Mouse (Mus musculus): ENCODE results near the gene Cd22. TPM values are rescaled to one million over a fixed set of nuclear protein-coding genes. Genes with fewer than 3 reads are reported as not detected.
"Not testable (repeated sequence)": the region's sequence is repeated elsewhere in the genome, so short reads cannot be mapped to it uniquely, and the experiment has no call there.

Gene Cd22
- polyA plus RNA-seq, 1 experiment from 2014 or later: 0.35 TPM

- no peak overlapping the region for H3K9ac ChIP-seq
- H3K27me3 ChIP-seq: no peaks in the 10 kb centered on the region
- no peak overlapping the region for H3K27ac ChIP-seq (replicated peaks)
- no peak for ATAC-seq (ENCODE audit: low FRiP score, low read depth)
- H3K9me3 ChIP-seq: no peaks in the 10 kb centered on the region
- H3K4me1 ChIP-seq (replicated peaks): no peaks in the 10 kb centered on the region
- H3K4me2 ChIP-seq: no peak overlapping the region
- no peaks in the 10 kb centered on the region for H3K36me3 ChIP-seq
- H3K4me3 ChIP-seq: no peak overlapping the region
Measured at GRCm38 (mm10) chr7:30837277-30837676, 42.9 kb downstream of the Cd22 start.

- not testable (repeated sequence) for ATAC-seq (ENCODE audit: low FRiP score, low read depth); H3K4me1 ChIP-seq (replicated peaks); H3K4me2 ChIP-seq; H3K36me3 ChIP-seq; H3K9me3 ChIP-seq; H3K9ac ChIP-seq; H3K4me3 ChIP-seq; H3K27me3 ChIP-seq; H3K27ac ChIP-seq (replicated peaks)
- 58% methylated on average over 7 of the region's 11 CpGs for WGBS
Measured at GRCm38 (mm10) chr7:30832684-30833083, 47.5 kb downstream of the Cd22 start.

DNA sequence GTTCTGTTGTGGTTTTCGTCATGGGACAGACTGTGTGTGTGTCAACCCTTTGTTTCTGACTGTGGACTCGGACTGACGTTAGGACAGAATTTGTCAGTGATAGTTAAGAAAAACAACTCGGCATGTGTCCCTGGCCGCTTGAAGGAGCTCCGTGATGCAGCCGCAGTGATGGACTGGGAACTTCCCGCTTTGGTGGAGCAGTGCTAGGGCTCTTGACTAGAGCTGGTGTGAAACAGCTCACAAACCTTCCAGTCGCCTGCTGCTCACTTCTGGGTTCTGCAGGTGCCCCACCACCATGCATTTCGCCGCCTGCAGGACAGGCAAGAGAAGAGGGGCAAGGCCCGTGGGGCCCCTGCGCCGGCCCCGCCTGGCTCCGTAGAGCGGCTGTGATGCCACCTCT is 47.9 kb downstream of the Cd22 start:
- no peak for ATAC-seq (ENCODE audit: low FRiP score, low read depth)
- no peaks in the 10 kb centered on the region for H3K4me1 ChIP-seq (replicated peaks)
- WGBS: 83% methylated on average over 16 of the region's 17 CpGs
- H3K4me2 ChIP-seq: no peak overlapping the region
- no peaks in the 10 kb centered on the region for H3K27me3 ChIP-seq
- no peak overlapping the region for H3K4me3 ChIP-seq
- H3K9me3 ChIP-seq: no peaks in the 10 kb centered on the region
- no peak overlapping the region for H3K9ac ChIP-seq
- no peak overlapping the region for H3K27ac ChIP-seq (replicated peaks)
- no peaks in the 10 kb centered on the region for H3K36me3 ChIP-seq

DNA sequence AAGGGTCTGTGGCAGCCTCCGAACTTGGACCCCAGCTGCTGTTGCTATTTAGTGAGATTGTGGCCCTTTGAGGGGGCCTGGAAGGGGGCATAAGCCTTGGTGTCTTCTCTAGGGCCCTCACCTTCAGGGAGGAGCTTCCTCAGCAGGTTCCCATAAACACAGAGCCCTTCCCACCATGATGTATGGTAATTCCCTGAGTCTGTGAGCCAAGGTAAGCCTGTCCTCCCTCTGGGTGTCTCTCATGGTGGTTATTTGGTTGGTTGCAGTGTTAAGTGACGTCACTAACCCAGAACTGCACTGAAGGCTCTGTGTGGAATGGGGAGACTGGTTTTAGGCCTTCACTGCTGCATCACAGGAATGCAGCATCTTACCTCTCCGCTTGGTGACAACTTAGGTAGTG is 50.7 kb downstream of the Cd22 start:
- Histone ChIP-seq H3K27me3 (no peaks in the 10 kb centered on the region), H3K4me1 (replicated peaks) (no peaks in the 10 kb centered on the region), H3K4me3 (no peak overlapping the region), H3K27ac (replicated peaks) (no peak overlapping the region), H3K9ac (no peak overlapping the region), H3K9me3 (no peaks in the 10 kb centered on the region), H3K4me2 (no peak overlapping the region), H3K36me3 (no peaks in the 10 kb centered on the region)
- ATAC-seq (ENCODE audit: low FRiP score, low read depth): no peak
- 68% methylated on average over 3 of the region's 3 CpGs for WGBS

DNA sequence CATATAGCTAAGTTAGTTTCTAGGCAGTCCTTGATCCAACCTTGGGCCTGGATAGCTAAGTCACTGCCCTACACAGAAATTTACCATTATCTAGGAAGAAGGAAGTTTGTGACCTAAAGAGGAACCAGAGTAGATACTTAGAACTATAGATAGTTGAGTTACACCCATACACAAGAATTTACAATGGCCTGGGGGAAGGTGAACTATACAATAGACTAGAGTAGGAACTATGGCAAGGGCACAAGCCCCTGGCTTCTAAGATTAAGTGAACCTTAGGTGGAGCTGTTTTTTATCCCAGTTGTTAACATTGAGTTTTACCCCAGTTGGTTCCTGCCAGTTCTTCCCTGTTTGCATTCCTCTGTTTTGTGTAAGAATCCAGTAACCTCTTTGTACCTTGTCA is 51.3 kb downstream of the Cd22 start:
- not testable (repeated sequence) for H3K27me3 ChIP-seq; H3K4me1 ChIP-seq (replicated peaks); H3K27ac ChIP-seq (replicated peaks); H3K4me2 ChIP-seq; ATAC-seq (ENCODE audit: low FRiP score, low read depth); H3K9ac ChIP-seq; H3K36me3 ChIP-seq; H3K9me3 ChIP-seq; H3K4me3 ChIP-seq

- H3K9ac ChIP-seq: no peak overlapping the region
- H3K36me3 ChIP-seq: no peaks in the 10 kb centered on the region
- ATAC-seq (ENCODE audit: low FRiP score, low read depth): no peak
- whole genome bisulfite sequencing: 93% methylated on average over 10 of the region's 10 CpGs
- H3K27me3 ChIP-seq: no peaks in the 10 kb centered on the region
- H3K4me1 ChIP-seq (replicated peaks): no peaks in the 10 kb centered on the region
- H3K27ac ChIP-seq (replicated peaks): no peak overlapping the region
- no peak overlapping the region for H3K4me2 ChIP-seq
- H3K9me3 ChIP-seq: no peaks in the 10 kb centered on the region
- no peak overlapping the region for H3K4me3 ChIP-seq
Measured at GRCm38 (mm10) chr7:30826660-30827059, 53.5 kb downstream of the Cd22 start.

- no peak for ATAC-seq (ENCODE audit: low FRiP score, low read depth)
- no peaks in the 10 kb centered on the region for H3K9me3 ChIP-seq
- H3K9ac ChIP-seq: no peak overlapping the region
- 96% methylated on average over 3 of the region's 3 CpGs for whole genome bisulfite sequencing
- H3K4me3 ChIP-seq: no peak overlapping the region
- no peaks in the 10 kb centered on the region for H3K27me3 ChIP-seq
- H3K36me3 ChIP-seq: no peaks in the 10 kb centered on the region
- H3K4me2 ChIP-seq: no peak overlapping the region
- no peak overlapping the region for H3K27ac ChIP-seq (replicated peaks)
- H3K4me1 ChIP-seq (replicated peaks): no peaks in the 10 kb centered on the region
Measured at GRCm38 (mm10) chr7:30824306-30824705, 55.8 kb downstream of the Cd22 start.

GRCm38 (mm10) chr7:30823675-30824074 is 56.5 kb downstream of the Cd22 start, which contains the start of gene Ffar2:
Ffar2 (minus strand) TSS chr7:30823775.
- no peaks in the 10 kb centered on the region for H3K4me1 ChIP-seq (replicated peaks)
- H3K9ac ChIP-seq: no peak within 1 kb of the TSS
- WGBS: 93% methylated on average over 18 of the region's 18 CpGs
- no peak within 1 kb of the TSS for H3K4me3 ChIP-seq
- H3K27me3 ChIP-seq: no peaks in the 10 kb centered on the region
- H3K27ac ChIP-seq (replicated peaks): no peak within 1 kb of the TSS
- H3K4me2 ChIP-seq: no peak within 1 kb of the TSS
- no peak for ATAC-seq (ENCODE audit: low FRiP score, low read depth)
- no peaks in the 10 kb centered on the region for H3K36me3 ChIP-seq
- H3K9me3 ChIP-seq: no peaks in the 10 kb centered on the region

- H3K4me2 ChIP-seq: no peak overlapping the region
- H3K9ac ChIP-seq: no peak overlapping the region
- no peaks in the 10 kb centered on the region for H3K9me3 ChIP-seq
- no peaks in the 10 kb centered on the region for H3K27me3 ChIP-seq
- no peaks in the 10 kb centered on the region for H3K36me3 ChIP-seq
- WGBS: 77% methylated on average over 5 of the region's 5 CpGs
- no peak overlapping the region for H3K27ac ChIP-seq (replicated peaks)
- ATAC-seq (ENCODE audit: low FRiP score, low read depth): no peak
- no peak overlapping the region for H3K4me3 ChIP-seq
- no peaks in the 10 kb centered on the region for H3K4me1 ChIP-seq (replicated peaks)
Measured at GRCm38 (mm10) chr7:30821532-30821931, 58.6 kb downstream of the Cd22 start.

DNA sequence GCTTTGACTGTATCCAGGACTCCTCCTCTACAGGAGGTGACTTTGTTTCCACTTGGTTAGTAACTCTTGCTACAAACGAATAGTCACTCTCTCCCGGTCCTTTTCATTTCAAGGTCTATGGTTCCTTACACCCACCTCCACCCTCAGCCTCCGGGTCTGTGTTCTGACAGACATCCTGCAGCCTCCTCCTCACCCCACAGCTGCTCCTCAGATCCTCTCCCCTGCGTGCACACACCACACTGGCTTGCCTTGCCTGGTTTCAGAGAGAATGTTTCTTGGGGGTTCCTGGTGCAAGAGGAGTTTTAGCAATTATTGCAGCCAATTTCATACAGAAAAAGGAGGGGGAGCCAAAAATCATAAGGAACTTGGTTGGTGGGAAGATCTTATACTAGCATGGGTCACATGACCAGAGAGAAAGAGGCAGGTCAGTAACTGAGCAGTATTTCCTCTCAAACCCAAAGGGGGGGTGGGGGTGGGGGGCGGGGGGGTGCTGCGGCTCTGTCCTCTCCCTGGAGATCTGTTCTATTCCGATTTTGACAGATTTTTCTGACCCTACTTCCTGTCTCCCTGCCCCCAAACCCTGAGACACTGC is 59.2 kb downstream of the Cd22 start:
- Histone ChIP-seq H3K4me2 (no peak overlapping the region), H3K9ac (no peak overlapping the region), H3K9me3 (no peaks in the 10 kb centered on the region), H3K4me1 (replicated peaks) (no peaks in the 10 kb centered on the region), H3K27me3 (no peaks in the 10 kb centered on the region), H3K4me3 (no peak overlapping the region), H3K36me3 (no peaks in the 10 kb centered on the region), H3K27ac (replicated peaks) (no peak overlapping the region)
- ATAC-seq (ENCODE audit: low FRiP score, low read depth): no peak
- 72% methylated on average over 7 of the region's 7 CpGs for WGBS

DNA sequence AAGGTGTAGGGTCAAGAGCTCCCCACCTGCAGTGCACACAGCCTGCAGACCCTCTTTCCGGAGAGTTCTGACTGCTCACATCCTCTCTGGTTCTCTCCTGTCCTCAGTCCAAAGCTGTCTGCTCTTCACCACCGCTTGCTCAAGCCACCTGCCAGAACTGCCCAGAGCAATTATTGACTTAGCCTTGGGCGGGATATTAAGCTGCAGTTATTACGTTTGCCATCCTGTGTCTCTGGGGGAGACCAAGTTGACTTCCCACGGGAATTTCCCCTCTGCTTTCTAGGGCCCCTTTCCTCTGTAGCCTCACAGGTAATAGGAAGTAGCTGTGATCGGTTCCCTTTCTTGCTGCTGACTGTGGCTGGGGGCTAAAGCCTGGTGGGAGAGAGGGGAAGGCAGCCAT is 60.0 kb downstream of the Cd22 start:
- no peak overlapping the region for H3K9ac ChIP-seq
- no peaks in the 10 kb centered on the region for H3K9me3 ChIP-seq
- H3K4me2 ChIP-seq: no peak overlapping the region
- H3K4me1 ChIP-seq (replicated peaks): no peaks in the 10 kb centered on the region
- no peak for ATAC-seq (ENCODE audit: low FRiP score, low read depth)
- WGBS: 76% methylated on average over 6 of the region's 6 CpGs
- no peak overlapping the region for H3K27ac ChIP-seq (replicated peaks)
- H3K4me3 ChIP-seq: no peak overlapping the region
- no peaks in the 10 kb centered on the region for H3K36me3 ChIP-seq
- H3K27me3 ChIP-seq: no peaks in the 10 kb centered on the region

Data from hindbrain, embryonic 15.5 days (tissue).